Mouse (Mus musculus): ENCODE measurements around the gene Tbc1d2.
"Not testable (repeated sequence)": the region's sequence is repeated elsewhere in the genome, so short reads cannot be mapped to it uniquely, and the experiment has no call there.

Gene Tbc1d2

DNA sequence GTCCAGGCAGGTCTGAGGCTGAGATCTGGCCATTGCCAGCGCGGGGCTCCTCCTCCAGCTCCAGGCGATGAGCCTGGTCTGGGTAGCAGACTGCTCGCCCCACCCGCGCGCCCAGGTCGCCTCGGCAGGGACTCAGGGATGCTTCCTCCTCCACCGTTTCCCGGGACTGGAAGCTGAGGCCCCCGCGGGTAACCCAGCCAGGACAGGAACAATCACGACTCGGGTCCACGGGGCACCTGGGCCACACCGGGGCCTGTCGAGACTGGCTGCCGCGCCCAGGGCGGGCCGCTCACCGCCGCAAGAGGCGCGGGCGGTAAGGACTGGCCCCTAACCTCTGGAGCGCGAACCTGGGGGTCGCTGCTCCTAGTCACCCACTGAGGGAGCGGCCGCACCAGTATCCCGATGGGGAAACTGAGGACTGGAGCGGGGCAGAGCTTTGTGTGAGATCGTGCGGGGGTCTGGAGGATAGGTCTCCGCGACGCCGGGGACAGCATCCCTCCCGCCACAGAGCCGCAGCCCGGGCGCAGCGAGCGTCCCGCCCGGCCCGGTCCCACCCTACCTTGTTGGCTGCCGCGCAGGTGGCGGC lies 48.7 kb downstream of the Tbc1d2 start:
- DNase-seq (ENCODE audit: low spot score), result no peak

DNA sequence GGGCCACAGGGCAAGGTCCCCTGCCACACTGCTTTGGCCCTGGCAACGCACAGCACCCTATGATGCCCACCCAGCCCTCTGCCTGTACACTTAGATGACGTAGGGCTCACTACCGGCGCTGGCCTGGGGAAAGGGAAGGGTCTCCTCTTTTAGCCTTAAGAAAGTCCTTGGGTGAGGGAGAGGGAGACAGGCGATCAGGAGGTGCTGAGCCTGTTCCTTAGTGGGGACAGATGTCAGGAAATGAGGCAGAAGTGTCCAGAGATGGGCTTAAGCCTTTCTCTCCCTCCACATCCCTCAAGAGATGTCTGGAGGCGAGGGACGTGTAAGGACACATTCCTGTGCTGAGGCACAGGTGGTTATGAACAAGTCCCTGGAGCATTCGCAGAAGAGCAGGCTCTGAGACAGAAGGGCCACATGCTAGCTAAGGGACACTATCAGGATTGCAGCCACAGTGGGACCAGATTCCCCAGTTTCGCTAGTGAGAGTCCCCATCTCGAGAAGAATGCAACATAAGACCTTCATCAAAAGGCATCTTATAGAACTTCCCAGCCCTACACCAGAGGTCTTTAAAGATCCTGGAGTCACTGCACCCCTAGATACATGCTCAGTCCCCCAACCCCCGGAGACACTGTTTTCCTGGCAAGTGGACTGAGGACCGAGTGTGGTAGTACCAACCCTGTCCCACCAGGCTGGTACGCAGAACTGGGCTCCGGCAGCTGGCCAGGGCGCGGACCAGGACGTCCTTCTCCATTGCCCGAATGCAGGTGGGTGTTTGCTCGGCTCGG lies 49.3 kb downstream of the Tbc1d2 start:
- DNase-seq (ENCODE audit: low spot score), result no peak

DNA sequence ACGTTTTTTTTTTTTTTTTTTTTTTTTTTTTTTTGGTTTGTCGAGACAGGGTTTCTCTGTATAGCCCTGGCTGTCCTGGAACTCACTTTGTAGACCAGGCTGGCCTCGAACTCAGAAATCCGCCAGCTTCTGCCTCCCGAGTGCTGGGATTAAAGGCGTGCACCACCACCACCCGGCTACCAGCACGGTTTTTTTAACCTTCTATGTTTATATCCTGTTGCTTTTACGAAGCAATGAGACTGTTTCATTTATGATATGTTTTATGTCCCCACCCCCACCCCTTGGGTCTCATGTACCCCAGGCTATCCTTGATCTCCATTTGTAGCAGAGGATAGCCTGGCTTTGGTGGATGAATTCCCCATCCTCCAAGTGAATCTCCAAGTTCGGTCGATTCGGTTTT lies 50.4 kb downstream of the Tbc1d2 start:
- DNase-seq (ENCODE audit: low spot score), result not testable (repeated sequence)

DNA sequence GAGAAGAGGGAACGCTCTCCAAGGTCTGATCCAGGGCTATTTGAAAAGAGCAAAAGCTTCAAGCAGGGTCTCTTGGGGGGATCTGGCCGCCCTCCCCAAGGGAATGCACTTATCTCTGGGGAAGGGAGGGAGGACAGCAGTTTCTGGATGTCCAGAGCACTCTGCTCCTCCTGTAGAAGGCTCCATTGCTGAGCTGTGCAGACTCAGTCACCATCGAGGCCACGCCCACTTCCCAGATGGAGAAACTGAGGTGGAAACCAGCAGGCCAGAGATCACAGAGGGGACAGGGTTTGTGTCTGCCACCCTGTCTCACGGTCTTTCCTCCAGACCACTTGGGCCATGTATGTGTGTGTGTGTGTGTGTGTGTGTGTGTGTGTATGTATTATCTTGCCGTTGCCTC lies 51.0 kb downstream of the Tbc1d2 start:
- no peak for DNase-seq (ENCODE audit: low spot score)

DNA sequence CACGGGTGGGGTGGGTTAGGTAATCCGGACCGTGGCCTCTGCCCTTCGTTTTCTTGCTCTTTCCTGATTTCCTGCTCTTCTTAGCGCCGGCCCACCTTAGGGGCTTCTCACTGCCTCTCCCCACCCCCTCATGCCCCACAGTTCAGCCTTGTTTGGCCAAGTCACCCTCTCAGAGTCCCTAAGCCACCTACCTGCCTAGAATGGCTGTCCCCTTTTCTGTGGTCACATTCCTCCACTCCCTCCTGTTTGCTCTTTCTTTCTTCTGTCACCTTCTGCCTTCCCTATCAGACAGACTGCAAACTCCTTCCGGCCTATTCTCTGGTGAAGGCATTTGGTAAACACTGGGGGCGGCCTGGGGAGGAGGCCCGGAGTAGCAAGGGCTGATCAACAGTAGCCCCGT lies 51.9 kb downstream of the Tbc1d2 start:
- DNase-seq (ENCODE audit: low spot score), result no peak

DNA sequence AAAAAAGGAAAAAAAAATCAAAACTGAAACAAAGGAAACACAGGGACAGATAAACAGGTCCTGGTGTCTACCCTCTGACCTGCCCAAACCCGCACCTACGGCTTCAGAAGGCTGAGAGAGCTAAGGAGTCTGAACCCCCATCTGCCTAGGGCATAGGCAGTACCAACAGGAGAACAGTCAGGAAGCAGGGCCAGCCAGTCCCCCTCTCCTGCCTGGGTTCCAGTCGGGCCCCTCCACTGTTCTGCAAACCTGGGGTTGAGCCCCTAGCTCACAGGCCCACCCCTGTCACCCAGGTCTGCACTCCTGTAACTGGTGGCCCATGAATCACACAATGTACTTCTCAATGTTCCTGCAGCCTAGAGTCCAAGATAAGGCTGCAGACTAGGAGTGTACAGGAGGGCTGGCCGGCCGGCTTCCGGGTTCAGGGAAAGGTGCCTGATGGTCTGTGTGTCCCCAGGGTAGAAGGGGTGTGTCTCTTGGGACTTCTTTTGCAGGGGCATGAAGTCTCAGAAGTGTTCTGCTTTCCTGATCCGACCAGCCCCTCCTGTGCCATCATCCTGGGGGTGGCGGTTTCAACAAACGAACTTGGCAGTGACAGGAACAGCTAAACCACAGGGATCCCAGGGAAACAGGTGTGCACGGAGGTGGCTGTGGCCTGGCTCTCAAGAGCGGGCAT lies 52.6 kb downstream of the Tbc1d2 start:
- no peak for DNase-seq (ENCODE audit: low spot score)

DNA sequence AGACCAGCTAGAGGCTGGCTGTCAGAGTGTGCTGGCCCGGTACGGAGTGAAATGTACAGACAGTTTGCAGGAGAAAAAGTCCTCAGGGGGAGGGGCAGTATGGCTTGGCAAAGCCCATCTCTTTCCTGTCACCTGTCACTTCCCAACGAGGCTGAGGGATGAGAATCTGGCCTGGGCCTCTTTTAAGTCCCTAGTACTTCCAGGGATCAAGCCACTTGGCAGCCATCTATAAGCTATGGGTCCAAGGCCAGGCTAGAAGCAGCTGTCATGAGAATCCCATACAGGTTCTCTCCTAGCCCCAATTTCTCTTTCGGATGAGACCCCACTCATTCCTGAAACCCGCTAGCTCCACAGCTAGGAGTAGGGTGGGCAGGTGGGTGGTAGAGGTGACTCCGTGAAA lies 53.6 kb downstream of the Tbc1d2 start:
- no peak for DNase-seq (ENCODE audit: low spot score)

DNA sequence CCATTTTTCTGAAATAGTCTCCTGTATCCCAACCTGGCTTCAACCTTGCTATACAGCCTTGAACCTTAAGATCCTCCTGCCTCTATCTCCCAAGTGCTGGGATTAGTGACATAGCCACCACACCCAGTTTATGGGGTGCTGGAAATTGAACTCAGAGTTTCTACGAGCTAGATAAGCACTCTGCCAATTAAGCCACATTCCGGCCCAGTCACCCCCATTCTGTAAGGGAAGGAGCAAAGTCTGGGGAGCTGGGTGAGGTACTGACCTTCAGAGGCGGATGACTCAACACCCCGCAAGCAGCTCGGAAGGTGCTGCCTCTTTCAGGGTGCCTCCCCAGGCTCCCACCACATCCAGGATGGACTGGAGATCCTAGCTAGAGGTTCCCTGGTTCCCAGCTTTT lies 55.9 kb downstream of the Tbc1d2 start:
- DNase-seq (ENCODE audit: low spot score), result no peak

DNA sequence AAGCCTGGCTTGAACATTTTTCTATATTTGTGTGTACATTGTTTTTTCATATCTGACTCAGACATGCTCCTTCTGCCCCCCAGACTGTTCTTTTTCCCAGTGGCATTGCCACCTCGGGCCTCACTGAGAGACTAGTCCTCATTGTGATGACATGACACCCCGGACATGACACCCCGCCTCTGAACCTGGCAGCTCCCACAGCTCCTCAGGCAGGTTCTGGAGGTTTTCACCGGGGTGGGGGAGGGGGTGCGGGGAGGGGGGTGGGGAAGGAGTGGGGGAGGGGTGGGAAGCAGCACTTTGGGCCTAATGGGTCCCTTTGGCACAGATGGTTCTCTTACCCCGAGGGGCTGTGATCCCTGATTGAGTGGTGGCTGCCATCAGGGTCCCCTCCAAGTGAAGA lies 56.5 kb downstream of the Tbc1d2 start:
- DNase-seq (ENCODE audit: low spot score), result no peak

DNA sequence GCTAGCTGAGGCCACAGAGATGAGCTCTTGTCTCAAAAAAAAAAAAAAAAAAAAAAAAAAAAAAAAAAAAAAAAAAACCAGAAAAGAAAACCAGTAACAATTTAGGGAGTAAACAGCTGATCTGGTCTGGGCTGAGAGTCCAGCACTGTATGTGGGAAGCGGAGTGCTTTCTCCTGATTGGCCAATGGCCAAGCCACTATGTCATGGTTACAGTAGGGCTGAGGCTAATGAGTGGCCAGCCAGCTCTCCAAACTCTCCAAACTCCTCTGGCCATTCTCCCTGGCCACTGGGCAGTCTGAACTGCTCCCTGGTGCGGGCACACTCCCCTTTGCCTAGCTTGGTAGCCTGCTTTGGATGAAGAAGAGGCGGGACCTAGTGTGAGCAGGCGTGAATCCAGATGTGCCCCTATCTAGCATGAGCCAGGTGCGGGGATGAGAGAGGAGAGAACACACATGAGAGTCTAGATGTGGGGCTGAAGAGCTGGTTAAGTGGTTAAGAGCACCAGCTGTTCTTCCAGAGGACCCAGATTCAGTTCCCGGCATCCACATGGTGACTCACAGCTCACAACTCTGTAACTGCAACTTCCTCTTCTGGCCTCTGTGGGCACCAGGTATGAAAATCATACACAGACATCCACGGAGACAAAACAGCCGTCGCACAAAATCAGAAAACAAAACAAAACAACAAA lies 58.0 kb downstream of the Tbc1d2 start:
- no peak for DNase-seq (ENCODE audit: low spot score)

DNA sequence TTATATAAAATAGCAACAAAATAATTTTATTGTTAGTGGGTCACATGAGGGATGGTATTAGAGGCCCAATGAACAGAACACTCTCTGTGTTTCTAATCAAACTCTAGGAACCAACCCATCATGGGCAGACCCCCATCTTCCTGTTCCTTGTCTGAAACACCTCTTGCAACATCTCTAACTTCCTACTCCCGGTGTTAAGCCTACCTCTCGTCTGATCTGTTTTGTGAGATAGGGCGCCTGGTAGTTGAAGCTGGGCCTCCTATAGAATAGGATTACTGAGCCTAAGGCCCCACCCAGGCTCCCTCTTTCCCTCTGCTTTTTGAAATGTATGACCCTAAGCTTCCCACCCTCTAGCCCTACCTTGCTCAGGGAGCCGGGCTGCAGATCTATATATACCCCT lies 59.2 kb downstream of the Tbc1d2 start:
- DNase-seq (ENCODE audit: low spot score), result no peak

DNA sequence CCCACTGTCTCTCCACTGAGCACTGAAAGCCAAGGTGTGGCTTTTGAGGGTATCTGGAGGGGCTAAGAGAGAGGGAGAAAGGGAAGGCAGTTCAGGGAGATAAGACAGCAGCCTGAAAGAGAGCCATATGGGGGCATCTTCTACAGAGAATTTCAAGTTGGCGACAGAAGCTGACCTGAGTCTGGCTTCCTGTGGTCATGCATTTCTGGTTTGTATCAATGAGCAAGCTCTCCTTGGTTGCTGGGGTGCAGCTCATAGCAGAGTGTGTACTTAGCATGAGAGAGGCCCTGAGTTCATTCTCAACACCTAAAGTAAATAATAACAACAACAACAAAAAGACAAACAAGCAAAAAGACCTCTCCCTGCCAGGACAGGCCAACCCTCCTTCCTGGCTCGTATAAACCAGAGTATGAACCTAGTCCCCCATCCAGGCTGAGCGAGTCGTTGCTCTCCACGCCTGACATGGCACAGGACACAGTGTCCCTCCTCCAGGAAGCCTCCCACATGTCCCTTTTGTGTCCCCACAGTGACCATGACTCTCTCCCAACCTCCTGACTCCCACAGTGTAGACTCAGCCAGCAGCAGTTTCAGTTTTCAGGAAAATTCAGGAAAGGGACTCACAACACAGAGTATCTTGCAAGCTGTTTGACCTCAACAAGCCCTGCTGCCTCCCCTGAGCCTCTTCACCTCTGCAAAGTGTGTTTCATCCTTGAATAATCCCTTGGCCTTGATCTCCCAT lies 59.9 kb downstream of the Tbc1d2 start:
- DNase-seq (ENCODE audit: low spot score), result no peak

DNA sequence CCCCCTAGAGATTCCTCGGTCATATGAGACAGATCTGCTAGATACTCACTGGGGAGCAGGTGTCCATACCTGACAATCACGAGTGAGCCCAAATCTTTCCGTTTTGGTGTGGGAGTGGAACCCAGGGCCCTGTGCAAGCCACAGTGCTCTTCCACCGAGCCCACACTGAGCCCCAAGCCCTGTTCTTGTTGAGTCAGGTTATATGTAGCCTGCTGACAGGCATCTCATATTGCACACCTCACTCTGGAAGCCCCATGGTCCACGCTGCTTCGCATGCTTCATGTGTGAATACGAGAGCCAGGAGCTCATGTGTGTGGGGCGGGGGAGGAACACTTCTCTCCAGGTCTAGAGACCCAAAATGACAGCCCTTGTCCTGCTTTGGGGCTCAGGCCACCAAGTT lies 60.9 kb downstream of the Tbc1d2 start:
- no peak for DNase-seq (ENCODE audit: low spot score)

DNA sequence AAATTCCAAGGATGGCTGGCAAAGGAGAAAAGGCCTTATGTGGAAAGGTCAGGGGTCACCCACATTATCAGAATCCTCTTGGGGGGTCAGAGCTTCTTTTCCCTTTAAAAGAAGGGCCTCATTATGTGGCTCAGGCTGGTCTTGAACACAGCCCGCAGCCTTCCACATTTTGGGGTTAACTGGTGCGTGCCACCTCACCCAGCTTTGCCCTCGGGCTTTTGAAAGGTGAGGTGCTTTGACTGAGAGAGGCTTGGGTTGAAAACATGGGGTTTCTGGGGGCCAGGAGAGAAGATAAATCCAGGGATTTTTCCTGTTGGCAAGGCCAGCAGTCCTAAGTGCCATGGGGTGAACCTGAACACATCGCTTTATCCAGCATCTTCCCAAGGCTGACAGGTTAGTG lies 63.5 kb downstream of the Tbc1d2 start:
- no peak for DNase-seq (ENCODE audit: low spot score)

DNA sequence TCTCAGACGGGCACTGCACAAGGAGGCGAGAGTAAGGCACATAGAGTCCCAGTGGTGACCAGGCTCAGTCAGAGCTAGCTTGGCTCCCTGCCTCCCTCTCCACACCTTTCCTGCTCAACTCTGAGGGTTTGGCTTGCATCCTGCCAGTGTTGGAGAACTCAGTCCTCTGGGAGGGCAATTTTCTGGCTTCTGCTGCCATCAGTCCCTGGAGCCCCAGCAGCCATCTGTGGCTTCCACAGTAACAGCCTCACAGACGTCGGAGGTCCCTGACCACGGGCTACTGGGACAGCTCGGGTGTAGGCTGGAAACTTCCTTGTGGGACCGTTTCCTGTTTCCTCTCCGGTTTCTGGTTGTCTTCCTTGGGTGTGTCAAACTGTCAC lies 64.2 kb downstream of the Tbc1d2 start:
- DNase-seq (ENCODE audit: low spot score), result no peak

DNA sequence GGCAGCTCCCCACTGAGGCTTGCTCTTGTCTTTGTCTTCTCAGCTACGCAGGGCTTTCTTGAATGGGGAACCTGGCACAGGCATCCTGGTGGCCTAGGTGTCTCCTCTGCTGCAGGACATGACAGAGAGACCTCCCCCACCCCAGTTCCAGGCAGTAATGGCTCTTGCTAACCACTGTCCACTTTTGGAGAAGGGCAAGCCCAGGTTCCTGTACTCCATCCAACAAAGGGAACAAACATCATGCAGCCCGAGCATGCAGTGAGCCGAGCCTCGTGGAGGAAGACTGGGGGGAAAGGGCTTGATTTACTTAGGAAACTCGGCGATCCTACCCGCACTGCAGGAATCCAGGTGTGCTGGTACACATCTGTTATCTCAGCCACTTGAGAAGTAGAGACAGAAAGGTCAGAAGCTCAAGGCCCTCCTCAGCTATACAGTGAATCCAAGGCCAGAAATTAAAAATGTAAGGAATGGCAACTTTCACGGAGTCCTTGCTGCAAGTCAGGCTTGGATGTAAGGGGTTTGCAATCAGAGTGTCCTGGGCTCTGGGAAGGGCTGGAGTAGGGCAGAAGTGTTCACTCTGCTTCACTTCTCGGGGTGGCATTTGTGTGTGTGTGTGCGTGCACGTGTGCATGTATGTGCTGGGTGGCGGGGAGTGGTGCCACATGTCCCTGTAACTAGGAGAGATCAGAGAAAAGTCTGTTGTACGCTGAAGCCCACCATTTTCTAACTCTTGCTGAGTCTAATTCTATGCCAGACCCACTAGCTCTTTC lies 64.8 kb downstream of the Tbc1d2 start:
- no peak for DNase-seq (ENCODE audit: low spot score)

DNA sequence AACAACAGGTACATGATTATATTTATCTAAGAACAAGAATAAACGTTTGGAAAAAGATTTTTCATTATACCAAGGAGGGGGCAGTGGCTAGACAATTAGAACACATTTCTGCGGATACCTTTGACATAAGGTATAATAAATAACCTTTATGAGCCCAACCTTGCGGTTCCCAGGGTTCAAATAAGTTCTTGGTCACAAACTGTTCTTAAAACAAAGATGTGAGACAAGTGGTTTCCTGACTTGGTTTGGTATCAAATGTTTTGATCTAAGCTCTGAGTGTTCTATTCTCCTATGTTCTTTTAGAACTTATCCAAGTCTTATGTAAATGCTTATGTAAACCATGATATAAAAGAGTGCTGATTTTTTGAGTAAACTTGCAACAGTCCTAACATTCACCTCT lies 65.5 kb downstream of the Tbc1d2 start:
- not testable (repeated sequence) for DNase-seq (ENCODE audit: low spot score)

DNA sequence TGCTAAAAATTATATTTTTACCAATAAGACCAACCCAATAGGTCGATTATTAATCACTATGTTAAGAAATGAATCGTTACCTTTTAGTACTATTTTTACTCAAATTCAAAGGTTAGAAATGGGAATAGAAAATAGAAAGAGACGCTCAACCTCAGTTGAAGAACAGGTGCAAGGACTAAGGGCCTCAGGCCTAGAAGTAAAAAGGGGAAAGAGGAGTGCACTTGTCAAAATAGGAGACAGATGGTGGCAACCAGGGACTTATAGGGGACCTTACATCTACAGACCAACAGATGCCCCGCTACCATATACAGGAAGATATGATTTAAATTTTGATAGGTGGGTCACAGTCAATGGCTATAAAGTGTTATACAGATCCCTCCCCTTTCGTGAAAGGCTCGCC lies 65.9 kb downstream of the Tbc1d2 start:
- not testable (repeated sequence) for DNase-seq (ENCODE audit: low spot score)

DNA sequence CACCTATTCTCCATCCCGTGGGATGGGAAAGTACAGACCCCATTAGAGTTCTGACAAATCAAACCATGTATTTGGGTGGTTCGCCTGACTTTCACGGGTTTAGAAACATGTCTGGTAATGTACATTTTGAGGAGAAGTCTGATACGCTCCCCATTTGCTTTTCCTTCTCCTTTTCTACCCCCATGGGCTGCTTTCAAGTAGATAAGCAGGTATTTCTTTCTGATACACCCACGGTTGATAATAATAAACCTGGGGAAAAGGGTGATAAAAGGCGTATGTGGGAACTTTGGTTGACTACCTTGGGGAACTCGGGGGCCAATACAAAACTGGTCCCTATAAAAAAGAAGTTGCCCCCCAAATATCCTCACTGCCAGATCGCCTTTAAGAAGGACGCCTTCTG lies 68.0 kb downstream of the Tbc1d2 start:
- DNase-seq (ENCODE audit: low spot score), result not testable (repeated sequence)

DNA sequence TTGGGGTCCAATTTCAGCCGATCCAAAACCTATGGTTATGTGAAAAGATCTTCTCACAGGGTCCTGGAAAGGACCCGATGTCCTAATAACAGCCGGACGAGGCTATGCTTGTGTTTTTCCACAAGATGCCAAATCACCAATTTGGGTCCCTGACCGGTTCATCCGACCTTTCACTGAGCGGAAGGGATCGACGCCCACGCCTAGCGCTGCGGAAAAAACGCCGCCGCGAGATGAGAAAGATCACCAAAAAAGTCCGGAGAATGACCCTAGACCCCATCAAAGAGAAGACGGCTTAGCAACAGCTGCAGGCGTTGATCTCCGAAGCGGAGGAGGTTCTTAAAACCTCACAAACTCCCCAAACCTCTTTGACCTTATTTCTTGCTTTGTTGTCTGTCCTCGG lies 68.4 kb downstream of the Tbc1d2 start:
- not testable (repeated sequence) for DNase-seq (ENCODE audit: low spot score)

DNA sequence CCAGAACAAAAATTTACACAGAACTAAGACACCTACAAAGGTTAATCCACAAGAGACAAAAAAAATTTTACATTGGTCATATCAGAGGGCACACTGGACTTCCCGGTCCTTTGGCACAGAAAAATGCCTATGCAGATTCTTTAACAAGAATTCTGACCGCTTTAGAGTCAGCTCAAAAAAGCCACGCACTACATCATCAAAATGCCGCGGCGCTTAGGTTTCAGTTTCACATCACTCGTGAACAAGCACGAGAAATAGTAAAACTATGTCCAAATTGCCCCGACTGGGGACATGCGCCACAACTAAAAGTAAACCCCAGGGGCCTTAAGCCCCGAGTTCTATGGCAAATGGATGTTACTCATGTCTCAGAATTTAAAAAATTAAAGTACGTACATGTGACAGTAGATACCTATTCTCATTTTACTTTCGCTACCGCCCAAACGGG lies 69.2 kb downstream of the Tbc1d2 start:
- DNase-seq (ENCODE audit: low spot score), result not testable (repeated sequence)
